In the genomic region with DNA sequence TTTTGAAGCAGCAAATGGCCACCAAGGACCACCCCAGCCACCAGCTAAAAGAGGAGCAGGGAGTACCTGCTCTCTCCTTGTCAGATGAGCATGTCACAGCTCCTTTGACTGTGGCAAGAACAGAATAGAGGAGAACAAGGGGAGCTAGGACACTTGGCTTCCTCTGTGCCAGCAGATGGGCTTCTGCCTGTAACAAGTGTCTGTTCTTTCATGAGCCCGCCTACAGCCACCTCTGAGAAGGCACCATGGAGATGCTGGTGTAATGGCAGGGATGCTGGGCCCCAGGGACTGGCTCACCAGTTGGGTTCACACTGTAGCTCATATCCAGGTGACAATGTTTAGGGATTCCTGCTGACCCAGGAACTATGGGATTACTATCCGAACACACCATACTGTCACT, we compare ENCODE assay signal across 23 mouse cellular contexts. TPM values are rescaled to one million over a fixed set of nuclear protein-coding genes. Genes with fewer than 3 reads are reported as not detected.
A peak's percentile ranks its signal among the peaks of the same experiment; 100 is the strongest.
DNase-seq lines count a peak whose midpoint lies in the region; ATAC-seq and TF ChIP-seq lines count a peak whose summit lies in the region.
"Had no signal": no experiment of that assay in that cellular context is flagged by ENCODE, and none has a peak within 500 bp of the region (broad histone marks: within the 10 kb centered on the region; RNA-seq: fewer than 3 reads in every experiment).

No protein-coding gene starts in this region.

- peak overlapping the region; percentile 1; the same call in 1 of the 2 replicates for H3K27ac ChIP-seq in cerebellum, adult 2 months (ENCODE audit: insufficient read depth, low read length)
- H3K27ac ChIP-seq in layer of hippocampus, adult 2 months = peak overlapping the region; percentile 99
- no peak overlapping the region for H3K27ac ChIP-seq in neural tube, embryonic 11.5 days (ENCODE audit: low read depth, low read length)
- H3K27ac ChIP-seq: embryonic facial prominence, embryonic 13.5 days; forebrain, embryonic 12.5 days; gastrocnemius, adult 2 months; heart, embryonic 13.5 days; hindbrain, embryonic 15.5 days had no signal

- H3K4me1 ChIP-seq in cerebellum, adult 2 months (ENCODE audit: control insufficient read depth, insufficient read depth, low read length) = peaks cover 42% of the 10 kb centered on the region
- H3K4me1 ChIP-seq in neural tube, embryonic 11.5 days (ENCODE audit: control insufficient read depth, insufficient read depth, low read length) = no peaks in the 10 kb centered on the region

- no peak for TF ChIP-seq CTCF in cerebellum, adult 2 months (IDR thresholded peaks at IDR 0.05; ENCODE audit: borderline replicate concordance, insufficient read depth, low read depth, low read length)
- TF ChIP-seq CTCF in layer of hippocampus, adult 2 months (conservative IDR thresholded peaks at IDR 0.05) = no peak

- H3K9me3 ChIP-seq in neural tube, embryonic 11.5 days (ENCODE audit: control insufficient read depth, low read length) = no peaks in the 10 kb centered on the region
- H3K9me3 ChIP-seq: embryonic facial prominence, embryonic 13.5 days; forebrain, embryonic 12.5 days; G1E; heart, embryonic 13.5 days; hindbrain, embryonic 15.5 days had no signal

- H3K4me3 ChIP-seq in cerebellum, adult 2 months (replicated peaks; ENCODE audit: insufficient read depth, low read depth, low read length) = no peak overlapping the region
- H3K4me3 ChIP-seq in layer of hippocampus, adult 2 months = no peak overlapping the region
- H3K4me3 ChIP-seq in neural tube, embryonic 11.5 days (ENCODE audit: low read depth, low read length) = no peak overlapping the region
- H3K4me3 ChIP-seq: embryonic facial prominence, embryonic 13.5 days; forebrain, embryonic 12.5 days; gastrocnemius, adult 2 months; heart, embryonic 13.5 days; hindbrain, embryonic 15.5 days had no signal

- ATAC-seq in neural tube, embryonic 11.5 days (ENCODE audit: insufficient read depth, low FRiP score, low TSS enrichment) = no peak
- ATAC-seq: CD4-positive, CD25-positive, alpha-beta regulatory T cell, adult 4 months; forebrain, embryonic 16.5 days had no signal

- no peak overlapping the region for H3K9ac ChIP-seq in neural tube, embryonic 11.5 days (ENCODE audit: low read length)
- H3K9ac ChIP-seq: embryonic facial prominence, embryonic 13.5 days; forebrain, embryonic 12.5 days; heart, embryonic 13.5 days; hindbrain, embryonic 15.5 days had no signal

- H3K27me3 ChIP-seq in cerebellum, adult 2 months (ENCODE audit: control insufficient read depth, insufficient read depth, low read length) = no peaks in the 10 kb centered on the region
- no peaks in the 10 kb centered on the region for H3K27me3 ChIP-seq in neural tube, embryonic 11.5 days (ENCODE audit: control insufficient read depth, insufficient read depth, low read length)
- H3K27me3 ChIP-seq: forebrain, embryonic 12.5 days; hindbrain, embryonic 15.5 days had no signal

- no peak for DNase-seq in cerebellum, adult 2 months
- no peak for DNase-seq in cerebellum, postnatal 25 days
- peak in 1 of 2 experiments; percentile 63 for DNase-seq in layer of hippocampus, adult 2 months (ENCODE audit: low spot score in 2 of 2)
- no peak for DNase-seq in layer of hippocampus, adult 9-10 months (ENCODE audit: low spot score)
- peak; percentile 7 for DNase-seq in neural tube, embryonic 11.5 days (ENCODE audit: low spot score)
- no peak for DNase-seq in neural tube, embryonic 10.5 days (ENCODE audit: extremely low spot score, low spot score)
- no peak for DNase-seq in gastrocnemius, adult 8-10 months (ENCODE audit: low spot score in 2 of 2)
- DNase-seq: adrenal gland, adult 8-10 months; adrenal gland, postnatal 36 days; B cell, adult 2 months; cerebellum, adult 11 months; cerebellum, adult 9-10 months; gastrocnemius, adult 2 months; gastrocnemius, postnatal 36 days; heart, adult 11 months; heart, postnatal 36 days had no signal

- H3K4me2 ChIP-seq in neural tube, embryonic 11.5 days (ENCODE audit: low read depth) = no peak overlapping the region
- H3K4me2 ChIP-seq: embryonic facial prominence, embryonic 13.5 days; forebrain, embryonic 12.5 days; heart, embryonic 13.5 days; hindbrain, embryonic 15.5 days had no signal

- no peaks in the 10 kb centered on the region for H3K36me3 ChIP-seq in neural tube, embryonic 11.5 days (ENCODE audit: control insufficient read depth, insufficient read depth, low read length)
- H3K36me3 ChIP-seq: embryonic facial prominence, embryonic 13.5 days; forebrain, embryonic 12.5 days; G1E; heart, embryonic 13.5 days had no signal

- WGBS in cerebellum, adult 2 months = 19% methylated on average over 2 of the region's 2 CpGs
- 90% methylated on average over 2 of the region's 2 CpGs for WGBS in neural tube, embryonic 11.5 days

- no peak for TF ChIP-seq POLR2A in cerebellum, adult 2 months (IDR thresholded peaks at IDR 0.05; ENCODE audit: borderline replicate concordance, insufficient read depth, low read length)

RNA-seq across cellular contexts. Expression of a gene that starts 12.0 kb away (rescaled TPM):
- polyA plus RNA-seq in cerebellum, adult 2 months (2012; rRNA removed) = 73.4 and 80.5 TPM in 2 replicates
- total RNA-seq in layer of hippocampus, adult 2 months (2021) = 100 to 1,000 TPM; 218 to 236 TPM
- polyA plus RNA-seq in neural tube, embryonic 11.5 days (2014; fragmentation: Nextera tagmentation; extraction: Ambion mirVana) = 8.1 and 8.5 TPM in 2 replicates
- under 1 TPM; 0.19 to 0.46 (median 0.37) TPM for total RNA-seq in gastrocnemius, adult 8-10 months (2022)
- polyA plus RNA-seq: CD4-positive, CD25-positive, alpha-beta regulatory T cell, adult 4 months; G1E had no signal

Comparison
In these comparisons a context has a peak if more than half of its experiments do, and no peak if none do; other contexts are left out.
1. RNA of a gene that starts 12.0 kb away (total RNA-seq): 218 to 236 TPM in layer of hippocampus, adult 2 months; 0.19 to 0.46 TPM in gastrocnemius, adult 8-10 months; every median in the first group is over 100 times any median in the second.